ENCODE assay signal across 10 mouse cellular contexts in the genomic region with DNA sequence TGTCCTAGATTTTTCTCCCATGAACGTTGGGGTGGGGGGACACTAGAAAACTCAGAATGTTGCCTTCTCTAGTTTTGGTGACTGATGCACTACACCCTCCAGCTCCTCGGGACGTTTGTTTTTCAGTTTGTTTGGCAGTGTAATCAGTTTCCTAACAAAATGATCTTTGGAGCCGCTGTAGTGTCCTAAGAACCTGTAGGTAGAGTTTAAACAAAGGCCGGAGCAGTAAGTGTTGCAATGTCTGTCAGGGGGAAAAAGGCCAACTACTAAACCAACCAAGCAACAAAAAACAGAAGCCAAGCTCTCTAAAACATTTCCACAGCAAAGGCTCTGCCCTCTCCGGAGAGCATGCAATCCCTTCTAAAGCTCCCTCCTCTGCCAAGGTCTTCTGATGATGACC. TPM values are rescaled to one million over a fixed set of nuclear protein-coding genes. Genes with fewer than 3 reads are reported as not detected.
DNase-seq lines count a peak whose midpoint lies in the region; ATAC-seq and TF ChIP-seq lines count a peak whose summit lies in the region.
"Had no signal": no experiment of that assay in that cellular context is flagged by ENCODE, and none has a peak within 500 bp of the region (broad histone marks: within the 10 kb centered on the region; RNA-seq: fewer than 3 reads in every experiment).

No protein-coding gene starts in this region.

- no peak overlapping the region for H3K9ac ChIP-seq in embryonic facial prominence, embryonic 14.5 days (ENCODE audit: low read depth, low read length)
- H3K9ac ChIP-seq in hindbrain, postnatal 0 days (replicated peaks; ENCODE audit: low read length) = peak overlapping the region; percentile 56
- peak overlapping the region; percentile 76 for H3K9ac ChIP-seq in midbrain, embryonic 16.5 days (ENCODE audit: low read depth, low read length)

- intact Hi-C loops in left cerebral cortex, postnatal 36 days (cut with DNase I) = no loop called here

- peak overlapping the region; percentile 91 for H3K27ac ChIP-seq in kidney, adult 2 months (ENCODE audit: insufficient read depth, low read depth, low read length)
- no peak overlapping the region for H3K27ac ChIP-seq in embryonic facial prominence, embryonic 14.5 days (replicated peaks; ENCODE audit: low read depth, low read length)
- H3K27ac ChIP-seq in hindbrain, postnatal 0 days = peak overlapping the region; percentile 32; the same call in 1 of the 2 replicates
- no peak overlapping the region for H3K27ac ChIP-seq in midbrain, embryonic 16.5 days (ENCODE audit: low read length)

- ATAC-seq in embryonic facial prominence, embryonic 14.5 days (ENCODE audit: low read depth) = no peak
- ATAC-seq in hindbrain, postnatal 0 days = no peak
- ATAC-seq in midbrain, embryonic 16.5 days = no peak
- no peak for ATAC-seq in CD4-positive, CD25-positive, alpha-beta regulatory T cell, adult 4 months
- ATAC-seq: Patski had no signal

- H3K36me3 ChIP-seq in kidney, adult 2 months (ENCODE audit: control insufficient read depth, insufficient read depth, low read length) = no peaks in the 10 kb centered on the region
- H3K36me3 ChIP-seq in embryonic facial prominence, embryonic 14.5 days (ENCODE audit: control insufficient read depth, insufficient read depth, low read length) = no peaks in the 10 kb centered on the region
- no peaks in the 10 kb centered on the region for H3K36me3 ChIP-seq in hindbrain, postnatal 0 days (ENCODE audit: insufficient read depth, low read length)
- H3K36me3 ChIP-seq in midbrain, embryonic 16.5 days (ENCODE audit: control insufficient read depth, insufficient read depth, low read length) = no peaks in the 10 kb centered on the region

- no peak for TF ChIP-seq POLR2A in kidney, adult 2 months (IDR thresholded peaks at IDR 0.05; ENCODE audit: low read depth, low read length)

- H3K27me3 ChIP-seq in kidney, adult 2 months (replicated peaks; ENCODE audit: control insufficient read depth, insufficient read depth, low read length) = no peaks in the 10 kb centered on the region
- H3K27me3 ChIP-seq in embryonic facial prominence, embryonic 14.5 days (replicated peaks; ENCODE audit: control insufficient read depth, insufficient read depth, low read length) = peaks cover 10% of the 10 kb centered on the region
- no peaks in the 10 kb centered on the region for H3K27me3 ChIP-seq in hindbrain, postnatal 0 days (ENCODE audit: insufficient read depth, low read length)
- H3K27me3 ChIP-seq in midbrain, embryonic 16.5 days (ENCODE audit: control insufficient read depth, insufficient read depth, low read depth, low read length) = no peaks in the 10 kb centered on the region

- H3K4me1 ChIP-seq in kidney, adult 2 months (ENCODE audit: control insufficient read depth, insufficient read depth, low read length) = peaks cover 5% of the 10 kb centered on the region; the same call in 1 of the 2 replicates
- peaks cover 11% of the 10 kb centered on the region for H3K4me1 ChIP-seq in embryonic facial prominence, embryonic 14.5 days (ENCODE audit: control insufficient read depth, insufficient read depth, low read length)
- H3K4me1 ChIP-seq in hindbrain, postnatal 0 days (ENCODE audit: insufficient read depth, low read length) = peaks cover 11% of the 10 kb centered on the region; the same call in 1 of the 2 replicates
- peaks cover 2% of the 10 kb centered on the region; the same call in 1 of the 2 replicates for H3K4me1 ChIP-seq in midbrain, embryonic 16.5 days (ENCODE audit: control insufficient read depth, insufficient read depth, low read length)

- H3K4me2 ChIP-seq in embryonic facial prominence, embryonic 14.5 days (ENCODE audit: low read depth, low read length) = peak overlapping the region; percentile 70
- peak overlapping the region; percentile 90 for H3K4me2 ChIP-seq in hindbrain, postnatal 0 days (ENCODE audit: low read depth, low read length)
- peak overlapping the region; percentile 91 for H3K4me2 ChIP-seq in midbrain, embryonic 16.5 days (ENCODE audit: low read length)

- peak; percentile 71 for DNase-seq in kidney, adult 2 months
- DNase-seq in kidney, postnatal 25 days = no peak
- DNase-seq in embryonic facial prominence, embryonic 14.5 days (ENCODE audit: low spot score) = no peak
- no peak for DNase-seq in hindbrain, postnatal 0 days (ENCODE audit: low spot score)
- no peak for DNase-seq in cerebellum, adult 9-11 months
- DNase-seq in left cerebral cortex, postnatal 36 days (ENCODE audit: low spot score in 2 of 2) = no peak

- WGBS in kidney, adult 2 months = 43% methylated on average over 6 of the region's 6 CpGs
- 62% methylated on average over 6 of the region's 6 CpGs for WGBS in embryonic facial prominence, embryonic 14.5 days
- 65% methylated on average over 6 of the region's 6 CpGs for WGBS in hindbrain, postnatal 0 days
- WGBS in midbrain, embryonic 16.5 days = 71% methylated on average over 6 of the region's 6 CpGs

- no peak for TF ChIP-seq CTCF in kidney, adult 2 months (conservative IDR thresholded peaks at IDR 0.05; ENCODE audit: insufficient read depth, insufficient read length, low read depth, low read length)
- TF ChIP-seq CTCF in hindbrain, postnatal 0 days (IDR thresholded peaks at IDR 0.05; ENCODE audit: low read depth) = no peak

- H3K4me3 ChIP-seq in kidney, adult 2 months (ENCODE audit: insufficient read depth, low read depth, low read length) = peak overlapping the region; percentile 83
- peak overlapping the region; percentile 40 for H3K4me3 ChIP-seq in embryonic facial prominence, embryonic 14.5 days (ENCODE audit: low read depth, low read length)
- H3K4me3 ChIP-seq in hindbrain, postnatal 0 days (ENCODE audit: low read length) = peak overlapping the region; percentile 47
- peak overlapping the region; percentile 33 for H3K4me3 ChIP-seq in midbrain, embryonic 16.5 days (ENCODE audit: low read depth, low read length)

- H3K9me3 ChIP-seq in embryonic facial prominence, embryonic 14.5 days (ENCODE audit: control insufficient read depth, low read length) = no peaks in the 10 kb centered on the region
- H3K9me3 ChIP-seq in hindbrain, postnatal 0 days (ENCODE audit: low read length) = no peaks in the 10 kb centered on the region
- H3K9me3 ChIP-seq in midbrain, embryonic 16.5 days (replicated peaks; ENCODE audit: control insufficient read depth, low read length, poor library complexity, severe bottlenecking) = no peaks in the 10 kb centered on the region

RNA-seq across cellular contexts. Expression of a gene that starts 0.5 kb away (rescaled TPM):
- polyA plus RNA-seq in kidney, adult 2 months (2012; rRNA removed) = 47.7 and 54.3 TPM in 2 replicates
- 0.26 and 0.40 TPM in 2 replicates for polyA plus RNA-seq in embryonic facial prominence, embryonic 14.5 days (2014; fragmentation: Nextera tagmentation; extraction: Ambion mirVana)
- total RNA-seq in hindbrain, postnatal 0 days (2014; rRNA removed) = 0.16 TPM in 1 of 2 replicates, not detected in the other
- polyA plus RNA-seq in hindbrain, postnatal 0 days (2015; fragmentation: Nextera tagmentation; extraction: Ambion mirVana) = 0.55 and 0.96 TPM in 2 replicates
- polyA plus RNA-seq in midbrain, embryonic 16.5 days (2015; fragmentation: Nextera tagmentation; extraction: Ambion mirVana) = 0.10 and 0.63 TPM in 2 replicates
- under 1 TPM in 1 of 2 experiments, not detected in 1; 0.34 TPM for total RNA-seq in left cerebral cortex, postnatal 36 days (2021)
- polyA plus RNA-seq in CD4-positive, CD25-positive, alpha-beta regulatory T cell, adult 4 months (2017; shearing (Covaris generic)) = not detected
- total RNA-seq: megakaryocyte progenitor cell, adult 5-6 weeks had no signal
- polyA plus RNA-seq: Patski had no signal

Comparison
In these comparisons a context has a peak if more than half of its experiments do, and no peak if none do; other contexts are left out.
1. H3K27ac ChIP-seq: peak in kidney, adult 2 months (single experiment) and hindbrain, postnatal 0 days (single experiment); none in embryonic facial prominence, embryonic 14.5 days (single experiment) and midbrain, embryonic 16.5 days (single experiment).
2. H3K4me3 ChIP-seq: peak in every context shown above with its lines; median percentile 83 in kidney, adult 2 months; 47 in hindbrain, postnatal 0 days; 40 in embryonic facial prominence, embryonic 14.5 days; 33 in midbrain, embryonic 16.5 days.
3. RNA of a gene that starts 0.5 kb away (polyA plus RNA-seq): 47.7 to 54.3 TPM in kidney, adult 2 months; 0.55 to 0.96 TPM in hindbrain, postnatal 0 days, 0.26 to 0.40 TPM in embryonic facial prominence, embryonic 14.5 days, not detected in CD4-positive, CD25-positive, alpha-beta regulatory T cell, adult 4 months and 0.10 to 0.63 TPM in midbrain, embryonic 16.5 days; every median in the first group is over 10 times any median in the second.
4. Peak in every context shown above with its lines, with median percentiles within 50 percentile points of each other: H3K4me2 ChIP-seq.